Mouse (Mus musculus) thymus, adult 2 months (tissue): Measurements from ENCODE around the gene Gm13030. TPM values are rescaled to one million over a fixed set of nuclear protein-coding genes. Genes with fewer than 3 reads are reported as not detected.

Experiments
- DNase-seq: peaks from one replicate; pipeline ENCODE4 v3.0.0; 2021
- H3K27ac ChIP-seq: fragments of 200-500 bp; 2 replicates; pipeline ENCODE4 v1.5.1; 2012; ENCODE audit warnings: low read length, control low read depth; ENCODE audit not compliant: control insufficient read depth, insufficient read depth
- H3K27me3 ChIP-seq: fragments of 200-500 bp; 2 replicates; pipeline ENCODE4 v1.6.1; 2012; ENCODE audit warnings: mild to moderate bottlenecking, low read length, moderate library complexity, mixed read lengths; ENCODE audit not compliant: control insufficient read depth, insufficient read depth
- H3K36me3 ChIP-seq: fragments of 200-500 bp; 2 replicates; pipeline ENCODE4 v1.6.1; 2012; ENCODE audit warnings: mild to moderate bottlenecking, low read length, moderate library complexity; ENCODE audit not compliant: control insufficient read depth, insufficient read depth
- H3K4me1 ChIP-seq: fragments of 200-500 bp; replicated peaks from 2 replicates; pipeline ENCODE4 v1.6.1; 2012; ENCODE audit warnings: low read length; ENCODE audit not compliant: control insufficient read depth, insufficient read depth
- H3K4me3 ChIP-seq: fragments of 200-500 bp; 2 replicates; pipeline ENCODE4 v1.5.1; 2012; ENCODE audit warnings: mild to moderate bottlenecking, low read length, control low read depth, moderate library complexity; ENCODE audit not compliant: control insufficient read depth, insufficient read depth
- CTCF ChIP-seq: fragments of 200-500 bp; IDR thresholded peaks from 2 replicates; pipeline ENCODE4 v1.5.1; 2012; ENCODE audit warnings: mild to moderate bottlenecking, control low read depth, low read length, moderate library complexity, borderline replicate concordance; ENCODE audit not compliant: control insufficient read depth, poor library complexity, insufficient read depth; ENCODE audit errors: extremely low read depth
- POLR2A ChIP-seq: fragments of 200-500 bp; IDR thresholded peaks from 2 replicates; pipeline ENCODE4 v1.6.1; 2012; ENCODE audit warnings: mild to moderate bottlenecking, low read length, control low read depth, moderate library complexity; ENCODE audit not compliant: control insufficient read depth, poor library complexity, insufficient read depth; ENCODE audit errors: extremely low read depth
- WGBS: fragments of 180-500 bp; shearing (Covaris S2); methylation state at CpG from one replicate; pipeline ENCODE4 v1.1.7; 2018; 5-methylcytosine and 5-hydroxymethylcytosine counted together
- polyA plus RNA-seq: library from polyadenylated mRNA; depleted of rRNA; stranded (reverse); fragments of >200 nt; gene quantifications from 2 replicates; pipeline ENCODE4 v1.2.3, GENCODE M21; 2012; rRNA removed

The Gm13030 gene
- polyA plus RNA-seq: not detected in 2 replicates

DNA sequence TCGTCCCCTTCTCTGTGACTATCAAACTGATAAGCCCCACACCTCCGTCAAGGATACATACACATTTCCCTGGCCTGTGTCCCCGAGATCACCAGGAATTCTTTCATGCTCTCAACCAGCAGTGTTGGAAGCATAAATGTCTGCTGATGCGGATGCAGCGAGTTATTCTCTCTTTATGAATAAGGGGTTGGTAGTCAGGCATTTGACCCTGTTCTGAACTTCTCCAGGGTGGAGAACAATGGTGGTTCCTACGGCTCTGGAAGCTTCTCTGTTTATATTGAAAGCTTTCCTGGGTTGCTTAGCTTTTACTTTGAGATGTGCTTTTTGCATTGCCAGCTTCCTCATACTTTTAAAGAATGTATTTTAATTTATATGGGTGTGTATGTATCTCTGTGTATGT is at the start of gene Gm13030:
Gm13030 (minus strand) TSS at position 101 of the 400 bp plus-strand sequence.
- no peak within 1 kb of the TSS for H3K4me3 ChIP-seq
- TF ChIP-seq CTCF (no peak), POLR2A (no peak)
- no peaks in the 10 kb centered on the region for H3K4me1 ChIP-seq
- H3K36me3 ChIP-seq: no peaks in the 10 kb centered on the region
- 92% methylated on average over 6 of the region's 6 CpGs for WGBS
- no peaks in the 10 kb centered on the region for H3K27me3 ChIP-seq
- DNase-seq: no peak
- H3K27ac ChIP-seq: no peak within 1 kb of the TSS

DNA sequence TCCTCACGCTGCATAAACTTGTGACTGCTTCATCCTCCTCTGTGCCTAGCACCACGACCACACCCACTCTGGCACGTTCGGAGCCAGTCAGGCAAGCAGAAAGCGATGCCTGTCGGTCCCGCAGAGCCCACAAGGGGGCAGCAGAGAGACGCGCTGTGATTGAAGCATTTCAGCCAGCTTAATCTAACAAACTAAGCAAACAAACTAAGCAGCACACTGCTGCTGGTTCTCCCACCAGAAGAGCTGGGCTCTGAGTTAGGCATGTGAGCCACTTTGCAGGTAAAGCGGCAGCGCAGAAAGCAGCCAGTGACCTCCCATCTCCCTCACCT is 48.3 kb upstream of the Gm13030 start:
- no peaks in the 10 kb centered on the region for H3K4me1 ChIP-seq
- H3K27ac ChIP-seq: no peak overlapping the region
- TF ChIP-seq CTCF: peak; percentile 98
- no peak for TF ChIP-seq POLR2A
- H3K27me3 ChIP-seq: no peaks in the 10 kb centered on the region
- H3K36me3 ChIP-seq: no peaks in the 10 kb centered on the region
- WGBS: 3% methylated on average over 11 of the region's 11 CpGs
- H3K4me3 ChIP-seq: no peak overlapping the region
- peak; percentile 93 for DNase-seq

DNA sequence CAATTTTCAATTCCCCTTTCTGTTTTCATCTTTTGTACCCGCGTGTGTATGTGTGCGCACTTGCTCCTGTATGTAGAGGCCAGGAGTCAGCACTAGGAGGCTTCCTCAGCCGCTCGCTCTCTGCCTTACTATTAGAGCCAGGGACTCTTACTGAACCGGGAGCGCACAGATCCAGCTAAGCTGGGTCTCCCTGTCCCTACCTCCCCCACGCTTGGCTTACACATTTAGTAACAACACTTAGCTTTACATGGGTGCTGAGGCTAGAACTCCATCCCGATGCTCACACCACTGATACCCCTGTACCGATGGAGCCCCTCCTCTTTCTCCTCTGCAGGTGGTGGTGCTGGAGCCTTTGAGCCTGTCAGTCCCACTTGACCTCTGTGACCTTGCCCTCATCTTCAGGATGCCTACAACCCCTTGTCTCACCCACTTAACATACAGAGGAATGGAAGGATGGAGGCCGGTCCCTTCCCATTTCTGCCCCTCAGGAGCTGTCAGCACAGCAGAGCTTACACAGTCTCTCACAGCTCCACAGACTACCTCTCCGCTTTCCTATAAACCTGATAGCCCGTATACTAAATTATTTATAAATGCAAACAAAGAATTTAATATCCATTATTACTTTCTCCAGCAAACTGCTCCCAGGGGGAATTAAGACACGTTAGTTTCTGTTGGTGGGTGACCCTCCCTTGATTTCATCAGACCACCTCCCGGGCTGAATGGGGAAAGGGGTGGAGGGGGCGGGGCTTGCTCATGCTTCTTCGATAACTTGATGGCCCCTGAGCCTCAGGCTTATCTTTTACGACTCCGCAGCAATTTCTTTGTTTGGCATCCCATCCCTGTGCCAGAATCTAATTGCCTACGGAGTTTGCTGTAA is 47.7 kb upstream of the Gm13030 start:
- 52% methylated on average over 20 of the region's 20 CpGs for WGBS
- no peak for TF ChIP-seq CTCF
- TF ChIP-seq POLR2A: no peak
- Histone ChIP-seq H3K4me1 (no peaks in the 10 kb centered on the region), H3K27me3 (no peaks in the 10 kb centered on the region), H3K36me3 (no peaks in the 10 kb centered on the region), H3K27ac (no peak overlapping the region), H3K4me3 (no peak overlapping the region)
- DNase-seq: no peak

- H3K27me3 ChIP-seq: no peaks in the 10 kb centered on the region
- H3K36me3 ChIP-seq: no peaks in the 10 kb centered on the region
- 87% methylated on average over 9 of the region's 9 CpGs for WGBS
- no peak overlapping the region for H3K27ac ChIP-seq
- no peak for TF ChIP-seq POLR2A
- no peak for TF ChIP-seq CTCF
- H3K4me3 ChIP-seq: no peak overlapping the region
- no peak for DNase-seq
- H3K4me1 ChIP-seq: peaks cover 7% of the 10 kb centered on the region
Observed at GRCm38 (mm10) chr4:138917282-138917681, 43.5 kb upstream of the Gm13030 start.

GRCm38 (mm10) chr4:138913797-138914196 is 40.0 kb upstream of the Gm13030 start, which contains the start of gene Otud3:
TSS of gene Otud3 (minus strand) at chr4:138913945.
- TF ChIP-seq POLR2A (peak; percentile 89), CTCF (peak; percentile 68)
- DNase-seq: peak; percentile 96
- Histone ChIP-seq H3K36me3 (no peaks in the 10 kb centered on the region), H3K4me3 (peak within 1 kb of the TSS; percentile 72), H3K27ac (no peak within 1 kb of the TSS), H3K27me3 (no peaks in the 10 kb centered on the region), H3K4me1 (peaks cover 7% of the 10 kb centered on the region)
- WGBS: 2% methylated on average over 39 of the region's 39 CpGs

- Histone ChIP-seq H3K4me3 (peak overlapping the region; percentile 72), H3K4me1 (peaks cover 7% of the 10 kb centered on the region), H3K27me3 (no peaks in the 10 kb centered on the region), H3K36me3 (no peaks in the 10 kb centered on the region), H3K27ac (no peak overlapping the region)
- WGBS: 2% methylated on average over 52 of the region's 52 CpGs
- peak; percentile 39 for DNase-seq
- no peak for TF ChIP-seq CTCF
- no peak for TF ChIP-seq POLR2A
Observed at GRCm38 (mm10) chr4:138913141-138913787, 39.5 kb upstream of the Gm13030 start.
